Mouse (Mus musculus): ENCODE results near the gene Usp30. TPM values are rescaled to one million over a fixed set of nuclear protein-coding genes. Genes with fewer than 3 reads are reported as not detected.

Gene Usp30
- total and polyA plus RNA-seq, 2 experiments from 2014 or later = 6.3 to 16.0 TPM

DNA sequence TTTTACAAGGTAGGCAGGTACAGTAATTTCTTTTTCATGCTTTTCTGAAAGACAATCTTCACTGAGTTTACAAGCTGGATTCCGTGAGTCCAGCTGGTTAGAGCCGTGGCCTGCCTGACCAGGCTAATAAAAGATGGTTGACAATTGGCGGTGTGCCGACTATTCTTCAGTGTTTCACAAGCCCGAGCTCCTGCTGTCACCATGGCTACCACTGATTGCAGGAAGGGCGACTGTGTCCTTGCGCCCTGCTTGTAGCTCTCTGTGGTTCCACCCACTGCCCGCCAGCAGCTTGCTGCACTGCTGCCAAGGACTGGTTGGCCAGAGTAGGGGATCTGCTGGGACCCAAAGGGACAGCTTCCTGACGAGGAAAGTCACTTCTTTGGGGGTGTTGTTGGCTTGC is 73.9 kb downstream of the Usp30 start:
- DNase-seq (ENCODE audit: low spot score) (peak; percentile 99), ATAC-seq (ENCODE audit: insufficient read depth, low read depth) (peak; percentile 90)
- no peak overlapping the region for H3K9ac ChIP-seq (replicated peaks; ENCODE audit: low read depth, low read length)
- H3K4me2 ChIP-seq (ENCODE audit: low read depth, low read length) = peak overlapping the region; percentile 42
- WGBS = 13% methylated on average over 9 of the region's 9 CpGs
- no peaks in the 10 kb centered on the region for H3K36me3 ChIP-seq (replicated peaks; ENCODE audit: control insufficient read depth, insufficient read depth, low read length)
- no peak for TF ChIP-seq EP300 (IDR thresholded peaks at IDR 0.05; ENCODE audit: low read depth)
- no peak for TF ChIP-seq CTCF (IDR thresholded peaks at IDR 0.05; ENCODE audit: low read depth)
- no peak overlapping the region for H3K4me3 ChIP-seq (ENCODE audit: low read depth, low read length)
- no peaks in the 10 kb centered on the region for H3K9me3 ChIP-seq (replicated peaks; ENCODE audit: control insufficient read depth, low read length)
- H3K27ac ChIP-seq (ENCODE audit: low read depth) = peak overlapping the region; percentile 92
- peaks cover 30% of the 10 kb centered on the region for H3K4me1 ChIP-seq (ENCODE audit: control insufficient read depth, insufficient read depth)
- no peaks in the 10 kb centered on the region for H3K27me3 ChIP-seq (ENCODE audit: control insufficient read depth, insufficient read depth, low read length)

DNA sequence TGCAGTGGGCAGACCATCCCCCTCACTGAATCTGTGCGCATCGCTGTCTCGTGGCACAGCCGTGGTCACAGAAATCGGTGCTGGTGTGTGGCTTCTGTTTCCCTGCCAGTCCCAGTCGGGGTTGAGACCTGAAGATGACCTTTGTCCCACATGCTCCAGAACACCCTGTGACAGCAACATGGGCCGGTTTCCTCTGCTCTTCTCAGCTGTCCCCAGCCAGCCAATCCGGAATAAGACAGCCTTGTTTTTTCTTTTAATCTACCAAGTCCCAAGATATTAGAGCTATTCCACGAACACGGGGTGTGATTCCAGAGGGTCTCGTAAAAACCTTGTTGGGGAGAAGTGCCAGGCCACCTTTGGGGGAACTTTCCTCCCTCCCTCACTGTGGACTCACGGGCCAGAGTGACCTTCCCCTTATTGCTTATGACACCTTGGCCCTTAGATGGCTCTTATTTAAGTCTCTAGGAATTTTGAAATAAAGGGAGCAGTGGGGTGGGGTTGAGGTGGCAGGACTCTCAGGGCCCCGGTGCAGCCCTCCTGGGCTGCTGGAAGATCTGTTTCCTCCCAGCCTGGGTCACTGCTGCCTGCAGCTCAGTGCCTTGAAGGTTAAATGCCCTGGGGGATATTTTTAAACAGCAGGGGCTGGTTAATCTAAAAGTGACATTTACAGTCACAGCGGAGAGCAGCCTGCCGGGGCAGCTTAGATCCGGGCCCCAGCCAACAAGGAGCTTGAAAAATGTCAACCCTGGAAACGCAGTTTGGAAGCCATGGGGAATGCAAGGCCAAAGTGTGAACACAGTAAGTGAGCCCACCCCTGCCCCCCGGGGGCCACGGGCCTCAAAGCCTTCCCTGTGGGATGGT is 81.0 kb downstream of the Usp30 start, which contains the start of gene Acacb:
Gene Acacb, plus strand, starts transcription at position 508 of the 861 bp plus-strand sequence.
- TF ChIP-seq CTCF (IDR thresholded peaks at IDR 0.05; ENCODE audit: low read depth) (no peak), EP300 (IDR thresholded peaks at IDR 0.05; ENCODE audit: low read depth) (no peak)
- Histone ChIP-seq H3K27ac (ENCODE audit: low read depth) (peak within 1 kb of the TSS; percentile 99), H3K4me2 (ENCODE audit: low read depth, low read length) (peak within 1 kb of the TSS; percentile 55), H3K9ac (replicated peaks; ENCODE audit: low read depth, low read length) (peak within 1 kb of the TSS; percentile 72), H3K9me3 (replicated peaks; ENCODE audit: control insufficient read depth, low read length) (no peaks in the 10 kb centered on the region), H3K36me3 (replicated peaks; ENCODE audit: control insufficient read depth, insufficient read depth, low read length) (no peaks in the 10 kb centered on the region), H3K4me3 (ENCODE audit: low read depth, low read length) (peak within 1 kb of the TSS; percentile 54), H3K4me1 (ENCODE audit: control insufficient read depth, insufficient read depth) (peaks cover 6% of the 10 kb centered on the region), H3K27me3 (ENCODE audit: control insufficient read depth, insufficient read depth, low read length) (no peaks in the 10 kb centered on the region)
- WGBS = 11% methylated on average over 19 of the region's 19 CpGs
- peak; percentile 90 for ATAC-seq (ENCODE audit: insufficient read depth, low read depth)
- peak; percentile 94 for DNase-seq (ENCODE audit: low spot score)

DNA sequence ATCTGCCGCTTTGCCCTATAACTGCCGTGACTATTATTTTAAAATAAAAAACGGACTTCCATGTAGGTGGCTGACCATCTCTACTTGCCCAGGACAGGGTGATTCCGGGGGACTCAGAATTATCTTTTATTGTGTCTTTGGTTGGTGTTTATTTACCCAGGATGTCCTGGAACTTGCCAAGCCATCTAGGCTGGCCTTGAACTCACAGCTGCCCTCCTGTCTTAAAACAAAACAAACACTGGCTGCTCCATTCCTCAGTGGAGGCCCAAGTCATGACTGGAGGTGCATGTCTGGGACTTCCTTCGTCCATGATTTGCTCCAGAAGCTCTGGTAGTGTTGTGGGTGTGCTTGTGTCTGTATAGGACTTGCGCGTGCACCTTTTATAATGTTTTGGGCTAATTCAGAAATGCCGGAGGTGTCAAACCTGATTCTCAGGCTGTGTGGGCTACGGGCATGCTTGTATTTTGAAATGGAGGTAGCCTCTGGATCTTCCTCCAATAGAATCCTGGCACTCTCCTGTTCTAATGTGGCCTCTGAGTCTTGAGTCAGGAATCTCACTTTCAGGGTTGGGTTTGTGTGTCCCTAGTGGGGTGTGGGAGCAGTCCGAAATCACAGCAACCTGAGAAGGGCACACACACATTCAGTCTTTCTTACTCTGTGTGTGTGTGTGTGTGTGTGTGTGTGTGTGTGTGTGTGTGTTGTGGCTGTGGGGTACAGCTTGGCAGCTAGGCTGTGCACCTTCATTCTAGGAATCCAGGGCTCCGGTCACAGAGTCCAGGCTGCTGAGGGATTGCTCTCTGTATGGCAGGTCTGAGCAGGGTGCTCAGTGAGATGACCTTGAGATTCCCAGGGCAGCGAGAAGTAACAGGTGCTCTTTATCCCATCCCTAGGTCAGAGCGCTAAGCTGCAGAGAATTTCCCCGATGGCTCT is 82.0 kb downstream of the Usp30 start:
- Histone ChIP-seq H3K4me1 (ENCODE audit: control insufficient read depth, insufficient read depth) (peaks cover 16% of the 10 kb centered on the region), H3K9ac (replicated peaks; ENCODE audit: low read depth, low read length) (peak overlapping the region; percentile 72), H3K4me3 (ENCODE audit: low read depth, low read length) (peak overlapping the region; percentile 54), H3K27me3 (ENCODE audit: control insufficient read depth, insufficient read depth, low read length) (no peaks in the 10 kb centered on the region), H3K9me3 (replicated peaks; ENCODE audit: control insufficient read depth, low read length) (no peaks in the 10 kb centered on the region), H3K27ac (ENCODE audit: low read depth) (peak overlapping the region; percentile 99), H3K36me3 (replicated peaks; ENCODE audit: control insufficient read depth, insufficient read depth, low read length) (no peaks in the 10 kb centered on the region), H3K4me2 (ENCODE audit: low read depth, low read length) (peak overlapping the region; percentile 55)
- WGBS = 33% methylated on average over 14 of the region's 14 CpGs
- DNase-seq (ENCODE audit: low spot score) (peak; percentile 84), ATAC-seq (ENCODE audit: insufficient read depth, low read depth) (peak; percentile 34)
- 0 out of 2 replicates have a peak, but pooled peaks have one; percentile 5 for TF ChIP-seq CTCF (IDR thresholded peaks at IDR 0.05; ENCODE audit: low read depth)
- TF ChIP-seq EP300 (IDR thresholded peaks at IDR 0.05; ENCODE audit: low read depth) = no peak

DNA sequence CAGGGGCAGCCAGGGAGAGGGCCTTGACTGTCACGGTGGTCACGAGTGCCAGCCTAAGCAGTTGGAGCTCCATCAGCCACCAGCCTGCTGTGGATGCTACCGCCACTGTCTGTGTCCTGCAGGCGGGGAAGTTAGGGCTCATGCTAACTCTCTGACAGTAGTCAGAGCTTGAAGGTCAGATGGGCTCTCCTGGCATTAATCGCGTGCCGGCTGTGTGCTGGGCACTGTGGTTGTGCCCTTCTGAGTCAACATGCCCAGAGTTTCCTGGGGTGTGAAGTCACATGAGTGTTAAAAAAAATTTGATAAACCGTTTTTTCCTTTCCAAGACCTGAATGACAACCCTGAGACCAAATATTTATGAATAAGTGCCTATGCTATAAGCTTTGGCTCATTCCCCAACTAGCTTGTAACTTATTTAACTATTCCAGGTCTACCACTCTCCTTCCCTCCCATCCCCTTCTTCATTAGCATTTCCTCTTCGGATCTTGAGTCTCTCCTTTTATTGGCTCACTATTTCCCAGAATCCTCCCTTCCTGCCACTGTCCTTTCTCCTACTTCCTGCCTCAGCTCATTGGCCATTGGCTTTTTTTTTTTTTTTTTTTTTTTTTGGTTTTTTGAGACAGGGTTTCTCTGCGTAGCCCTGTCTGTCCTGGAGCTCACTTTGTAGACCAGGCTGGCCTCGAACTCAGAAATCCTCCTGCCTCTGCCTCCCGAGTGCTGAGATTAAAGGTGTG is 87.3 kb downstream of the Usp30 start:
- no peaks in the 10 kb centered on the region for H3K27me3 ChIP-seq (ENCODE audit: control insufficient read depth, insufficient read depth, low read length)
- no peak overlapping the region for H3K9ac ChIP-seq (replicated peaks; ENCODE audit: low read depth, low read length)
- peak overlapping the region; percentile 62 for H3K27ac ChIP-seq (ENCODE audit: low read depth)
- no peaks in the 10 kb centered on the region for H3K36me3 ChIP-seq (replicated peaks; ENCODE audit: control insufficient read depth, insufficient read depth, low read length)
- ATAC-seq (ENCODE audit: insufficient read depth, low read depth) (no peak), DNase-seq (ENCODE audit: low spot score) (no peak)
- WGBS = 60% methylated on average over 12 of the region's 12 CpGs
- peaks cover 31% of the 10 kb centered on the region; the same call in 1 of the 2 replicates for H3K4me1 ChIP-seq (ENCODE audit: control insufficient read depth, insufficient read depth)
- TF ChIP-seq CTCF (IDR thresholded peaks at IDR 0.05; ENCODE audit: low read depth) (no peak), EP300 (IDR thresholded peaks at IDR 0.05; ENCODE audit: low read depth) (no peak)
- H3K4me3 ChIP-seq (ENCODE audit: low read depth, low read length) = no peak overlapping the region
- H3K4me2 ChIP-seq (ENCODE audit: low read depth, low read length) = no peak overlapping the region
- H3K9me3 ChIP-seq (replicated peaks; ENCODE audit: control insufficient read depth, low read length) = no peaks in the 10 kb centered on the region

DNA sequence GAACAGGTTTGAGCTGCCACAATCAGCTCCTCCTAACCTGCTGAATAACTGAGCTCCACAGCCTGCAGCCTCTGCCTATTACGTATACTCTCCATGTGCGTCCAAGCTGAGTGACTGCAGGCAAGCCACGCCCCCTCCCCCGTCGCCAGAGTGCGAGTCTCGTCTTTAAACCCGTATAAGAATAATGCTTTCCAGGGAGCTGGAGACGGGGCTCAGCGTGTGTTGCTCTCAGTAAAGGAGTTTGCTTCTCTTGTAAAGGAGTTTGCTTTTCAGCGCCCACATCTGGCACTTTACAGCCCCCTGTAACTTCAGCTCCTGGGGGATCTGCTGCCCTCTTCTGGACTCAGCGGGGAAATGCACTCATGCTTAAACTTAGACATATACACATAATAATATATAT is 88.2 kb downstream of the Usp30 start:
- H3K4me2 ChIP-seq (ENCODE audit: low read depth, low read length) = no peak overlapping the region
- no peaks in the 10 kb centered on the region for H3K27me3 ChIP-seq (ENCODE audit: control insufficient read depth, insufficient read depth, low read length)
- peak; percentile 38 for DNase-seq (ENCODE audit: low spot score)
- peaks cover 31% of the 10 kb centered on the region; the same call in 1 of the 2 replicates for H3K4me1 ChIP-seq (ENCODE audit: control insufficient read depth, insufficient read depth)
- no peak overlapping the region for H3K27ac ChIP-seq (ENCODE audit: low read depth)
- ATAC-seq (ENCODE audit: insufficient read depth, low read depth) = no peak
- TF ChIP-seq EP300 (IDR thresholded peaks at IDR 0.05; ENCODE audit: low read depth) (no peak), CTCF (IDR thresholded peaks at IDR 0.05; ENCODE audit: low read depth) (peak; percentile 56)
- H3K4me3 ChIP-seq (ENCODE audit: low read depth, low read length) = no peak overlapping the region
- no peaks in the 10 kb centered on the region for H3K9me3 ChIP-seq (replicated peaks; ENCODE audit: control insufficient read depth, low read length)
- no peak overlapping the region for H3K9ac ChIP-seq (replicated peaks; ENCODE audit: low read depth, low read length)
- WGBS = 18% methylated on average over 12 of the region's 12 CpGs
- no peaks in the 10 kb centered on the region for H3K36me3 ChIP-seq (replicated peaks; ENCODE audit: control insufficient read depth, insufficient read depth, low read length)

Data from heart, postnatal 0 days (tissue).